Mouse (Mus musculus) midbrain, postnatal 0 days (tissue): ENCODE measurements around the gene Synj2. TPM values are rescaled to one million over a fixed set of nuclear protein-coding genes. Genes with fewer than 3 reads are reported as not detected.
A peak's percentile ranks its signal among the peaks of the same experiment; 100 is the strongest.

Experiments used
- ATAC-seq: fragments of 200-750 bp; cut with Nextera tagmentation; 2 replicates; pipeline ENCODE4 v1.8.0; 2017; ENCODE audit warnings: moderate number of reproducible peaks, mild to moderate bottlenecking, moderate TSS enrichment, moderate library complexity; ENCODE audit not compliant: low FRiP score
- DNase-seq: peaks from one replicate; pipeline ENCODE4 v3.0.0-alpha.2; 2015; ENCODE audit warnings: low spot score
- H3K27ac ChIP-seq: fragments of 300-500 bp; sonication (generic); 2 replicates; pipeline ENCODE4 v1.5.1; 2014; ENCODE audit warnings: low read depth, mild to moderate bottlenecking, low read length, mixed read lengths
- H3K27me3 ChIP-seq: fragments of 300-500 bp; sonication (generic); 2 replicates; pipeline ENCODE4 v1.6.1; 2014; ENCODE audit warnings: low read length, control low read depth, mixed read lengths; ENCODE audit not compliant: insufficient read depth
- H3K36me3 ChIP-seq: fragments of 300-500 bp; sonication (generic); 2 replicates; pipeline ENCODE4 v1.6.1; 2014; ENCODE audit warnings: low read length, control low read depth, mixed read lengths; ENCODE audit not compliant: insufficient read depth
- H3K4me1 ChIP-seq: fragments of 300-500 bp; sonication (generic); 2 replicates; pipeline ENCODE4 v1.6.1; 2014; ENCODE audit warnings: mild to moderate bottlenecking, control low read depth, antibody characterized with exemption, low read length, mixed read lengths; ENCODE audit not compliant: insufficient read depth
- H3K4me2 ChIP-seq: fragments of 300-500 bp; sonication (generic); 2 replicates; pipeline ENCODE4 v1.6.1; 2014; ENCODE audit warnings: low read depth, mild to moderate bottlenecking, low read length, mixed read lengths; ENCODE audit not compliant: poor library complexity, severe bottlenecking
- H3K4me3 ChIP-seq: fragments of 300-500 bp; sonication (generic); 2 replicates; pipeline ENCODE4 v1.5.1; 2014; ENCODE audit warnings: low read depth, mild to moderate bottlenecking, low read length, moderate library complexity
- H3K9ac ChIP-seq: fragments of 300-500 bp; sonication (generic); replicated peaks from 2 replicates; pipeline ENCODE4 v1.6.1; 2014; ENCODE audit warnings: mild to moderate bottlenecking, low read length, moderate library complexity, mixed read lengths; ENCODE audit not compliant: poor library complexity, severe bottlenecking
- H3K9me3 ChIP-seq: fragments of 300-500 bp; sonication (generic); 2 replicates; pipeline ENCODE4 v1.6.1; 2016; ENCODE audit warnings: low read length, control low read depth
- CTCF ChIP-seq: IDR thresholded peaks from 2 replicates; pipeline ENCODE4 v1.5.1; 2016; ENCODE audit warnings: antibody characterized with exemption, mild to moderate bottlenecking
- WGBS: fragments of 180-500 bp; shearing (Covaris S2); extraction: QIAGEN DNeasy Blood & Tissue Kit; methylation state at CpG from one replicate; pipeline ENCODE4 v1.1.7; 2014; 5-methylcytosine and 5-hydroxymethylcytosine counted together
- polyA plus RNA-seq: library from polyadenylated mRNA; unstranded; fragments of >200 nt; fragmentation: Nextera tagmentation; extraction: Ambion mirVana; gene quantifications from 2 replicates; pipeline ENCODE4 v1.2.1, GENCODE M21; 2015
- total RNA-seq: library from RNA; depleted of rRNA; stranded (reverse); fragments of >200 nt; gene quantifications from 2 replicates; pipeline ENCODE4 v1.2.3, GENCODE M21; 2014; rRNA removed

Gene Synj2
- total and polyA plus RNA-seq, 2 experiments from 2014 or later, result 2.3 to 3.1 TPM

DNA sequence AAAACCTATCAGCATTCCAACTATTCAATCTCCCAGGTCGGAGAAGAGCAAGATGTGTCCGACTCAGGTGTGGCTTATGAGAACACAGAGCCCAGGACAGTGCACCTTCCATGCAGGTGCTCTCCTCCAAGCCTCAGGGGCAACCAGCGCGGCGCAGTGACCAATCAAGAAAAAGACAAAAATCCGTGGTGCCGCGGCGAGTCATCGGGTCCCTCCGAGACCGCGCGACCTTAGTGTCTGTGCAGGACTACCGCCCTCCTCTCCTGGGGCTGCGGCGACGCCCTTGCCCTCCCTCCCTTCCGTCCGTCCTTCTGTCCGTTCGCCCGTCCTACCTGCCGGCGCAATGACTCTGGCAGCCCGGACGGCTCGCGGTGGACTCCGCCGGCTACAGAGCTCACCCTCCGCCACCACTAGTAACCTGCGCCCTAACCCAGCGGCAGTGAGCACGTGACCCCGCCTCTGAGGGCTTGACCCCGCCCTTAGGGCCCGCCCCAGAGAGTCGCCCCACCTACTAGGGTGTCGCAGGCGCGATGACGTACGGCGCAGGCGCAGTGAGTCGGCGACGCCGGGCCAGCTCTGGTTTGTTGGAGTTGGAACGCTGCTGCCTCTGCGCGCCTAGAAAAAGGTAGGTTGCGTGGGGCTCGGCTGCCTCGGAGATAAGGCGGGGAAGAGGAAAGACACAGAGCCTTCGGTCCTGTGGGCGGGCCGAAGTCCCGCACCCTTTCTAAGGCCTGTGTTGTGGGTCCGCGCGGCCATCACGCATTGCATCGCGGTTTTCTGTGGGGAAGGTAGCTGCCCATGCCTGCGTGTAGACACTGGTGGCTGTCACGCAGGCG, 138.4 kb downstream of the Synj2 start, which contains the start of the genes Serac1 and Gtf2h5:
Serac1 (minus strand) TSS at position 455 of the 836 bp plus-strand sequence.
Gtf2h5 (plus strand) TSS at position 500 of the 836 bp plus-strand sequence.
- Histone ChIP-seq H3K27me3 (no peaks in the 10 kb centered on the region), H3K4me3 (peak within 1 kb of the TSS; percentile 83), H3K27ac (peak within 1 kb of the TSS; percentile 86), H3K36me3 (peaks cover 4% of the 10 kb centered on the region), H3K9me3 (no peaks in the 10 kb centered on the region), H3K4me2 (peak within 1 kb of the TSS; percentile 73), H3K9ac (peak within 1 kb of the TSS; percentile 85), H3K4me1 (peaks cover 8% of the 10 kb centered on the region; the same call in 1 of the 2 replicates)
- DNase-seq (peak; percentile 98), ATAC-seq (peak; percentile 98)
- TF ChIP-seq CTCF, result no peak
- under 1% methylated on average over 67 of the region's 70 CpGs for WGBS

DNA sequence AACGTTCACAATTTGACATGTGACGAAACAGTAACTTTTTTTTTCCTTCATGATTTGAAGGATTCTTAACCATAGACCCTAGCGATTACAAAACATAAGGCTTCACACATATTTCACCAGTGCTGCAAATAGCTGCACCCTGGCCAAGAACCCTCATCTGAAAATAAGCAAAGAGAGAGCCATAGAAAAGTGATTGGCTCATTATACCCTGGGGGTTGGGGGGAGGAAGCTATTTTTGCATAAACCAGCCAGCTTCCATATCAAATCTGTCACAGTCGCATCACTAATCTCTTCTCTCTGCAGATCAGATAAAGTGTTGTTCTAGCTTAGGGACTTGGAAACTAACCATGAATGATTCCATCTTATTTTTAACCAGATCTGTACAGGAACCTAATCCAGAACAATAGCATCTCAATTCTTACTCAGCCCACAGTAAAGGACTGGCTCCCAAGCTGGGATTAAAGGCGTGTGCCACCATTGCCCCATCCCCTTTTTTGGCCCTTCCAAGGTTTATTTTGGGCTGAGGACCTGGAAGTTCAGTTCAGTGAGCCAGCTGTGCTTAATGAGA, 142.3 kb downstream of the Synj2 start:
- WGBS, result 83% methylated on average over 5 of the region's 5 CpGs
- ATAC-seq, result no peak
- H3K27ac ChIP-seq, result no peak overlapping the region
- no peaks in the 10 kb centered on the region for H3K27me3 ChIP-seq
- H3K4me3 ChIP-seq, result no peak overlapping the region
- no peak for DNase-seq
- no peak for TF ChIP-seq CTCF
- peaks cover 23% of the 10 kb centered on the region for H3K36me3 ChIP-seq
- no peak overlapping the region for H3K9ac ChIP-seq
- H3K9me3 ChIP-seq, result no peaks in the 10 kb centered on the region
- peaks cover 8% of the 10 kb centered on the region; the same call in 1 of the 2 replicates for H3K4me1 ChIP-seq
- H3K4me2 ChIP-seq, result no peak overlapping the region

DNA sequence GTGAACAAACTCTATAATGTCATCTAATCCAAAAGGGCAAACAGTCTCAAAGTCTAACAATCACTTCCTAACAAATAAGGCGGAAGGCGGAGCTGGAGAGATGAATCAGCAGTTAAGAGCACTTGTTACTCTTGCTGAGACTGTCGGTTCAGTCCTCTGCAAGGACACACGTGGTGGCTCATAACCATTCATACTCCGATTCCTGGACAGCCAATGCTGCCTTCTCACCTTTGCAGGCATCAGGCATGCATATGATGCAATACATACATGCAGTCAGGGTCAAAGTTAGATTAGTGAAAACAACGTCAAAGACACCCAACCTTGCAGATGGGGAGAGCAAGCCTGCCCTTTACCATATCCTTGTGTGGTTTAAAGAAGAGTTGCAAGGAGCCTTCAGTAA, 150.5 kb downstream of the Synj2 start:
- no peak overlapping the region for H3K4me2 ChIP-seq
- no peak overlapping the region for H3K4me3 ChIP-seq
- no peaks in the 10 kb centered on the region for H3K4me1 ChIP-seq
- TF ChIP-seq CTCF, result no peak
- no peaks in the 10 kb centered on the region for H3K9me3 ChIP-seq
- H3K36me3 ChIP-seq, result peaks cover 12% of the 10 kb centered on the region
- no peak overlapping the region for H3K27ac ChIP-seq
- H3K9ac ChIP-seq, result no peak overlapping the region
- WGBS, result 91% methylated on average over 6 of the region's 6 CpGs
- no peak for ATAC-seq
- no peaks in the 10 kb centered on the region for H3K27me3 ChIP-seq
- no peak for DNase-seq

Other genes with a start within 250 kb of the Synj2 start
- gene Snx9, start 100.0 kb upstream of the Synj2 start, total RNA-seq, result 10.4 and 11.3 TPM in 2 replicates
- 4.8 and 5.3 TPM in 2 replicates for gene Snx9, start 100.0 kb upstream of the Synj2 start, polyA plus RNA-seq
- 14.3 and 22.3 TPM in 2 replicates for gene Serac1, start 138.5 kb downstream of the Synj2 start, total RNA-seq
- gene Serac1, start 138.5 kb downstream of the Synj2 start, polyA plus RNA-seq, result 6.7 and 6.8 TPM in 2 replicates
- gene Gtf2h5, start 138.5 kb downstream of the Synj2 start, total RNA-seq, result 48.7 and 68.7 TPM in 2 replicates
- 236 and 243 TPM in 2 replicates for gene Gtf2h5, start 138.5 kb downstream of the Synj2 start, polyA plus RNA-seq
- 268 and 400 TPM in 2 replicates for gene Tulp4, start 165.2 kb downstream of the Synj2 start, total RNA-seq
- gene Tulp4, start 165.2 kb downstream of the Synj2 start, polyA plus RNA-seq, result 74.3 and 87.9 TPM in 2 replicates